Mouse (Mus musculus): ENCODE data around the gene Axl. TPM values are rescaled to one million over a fixed set of nuclear protein-coding genes. Genes with fewer than 3 reads are reported as not detected.

Gene Axl
- polyA plus RNA-seq, 2 experiments from 2014 or later = 16.5 to 26.4 TPM

DNA sequence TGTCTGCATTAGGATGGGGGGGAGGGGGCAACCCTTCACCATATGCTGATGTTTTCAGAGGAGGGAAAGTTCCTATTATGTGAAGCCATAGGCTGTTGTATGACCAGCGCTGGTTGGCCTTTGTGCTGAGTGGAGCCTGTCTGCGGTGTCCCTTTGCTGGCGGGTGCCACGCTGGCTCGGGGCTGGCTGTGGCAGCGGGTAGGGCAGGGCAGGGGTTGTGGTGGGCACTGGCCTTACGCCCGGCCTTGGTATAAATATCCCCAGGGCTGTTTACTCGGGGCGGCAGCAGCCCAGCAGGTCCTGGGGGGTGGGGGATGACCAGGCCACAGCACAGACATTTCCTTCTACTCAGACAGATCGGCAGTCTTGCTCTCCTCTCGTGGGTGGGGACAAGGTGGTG lies 78.5 kb downstream of the Axl start:
- no peak for ATAC-seq

DNA sequence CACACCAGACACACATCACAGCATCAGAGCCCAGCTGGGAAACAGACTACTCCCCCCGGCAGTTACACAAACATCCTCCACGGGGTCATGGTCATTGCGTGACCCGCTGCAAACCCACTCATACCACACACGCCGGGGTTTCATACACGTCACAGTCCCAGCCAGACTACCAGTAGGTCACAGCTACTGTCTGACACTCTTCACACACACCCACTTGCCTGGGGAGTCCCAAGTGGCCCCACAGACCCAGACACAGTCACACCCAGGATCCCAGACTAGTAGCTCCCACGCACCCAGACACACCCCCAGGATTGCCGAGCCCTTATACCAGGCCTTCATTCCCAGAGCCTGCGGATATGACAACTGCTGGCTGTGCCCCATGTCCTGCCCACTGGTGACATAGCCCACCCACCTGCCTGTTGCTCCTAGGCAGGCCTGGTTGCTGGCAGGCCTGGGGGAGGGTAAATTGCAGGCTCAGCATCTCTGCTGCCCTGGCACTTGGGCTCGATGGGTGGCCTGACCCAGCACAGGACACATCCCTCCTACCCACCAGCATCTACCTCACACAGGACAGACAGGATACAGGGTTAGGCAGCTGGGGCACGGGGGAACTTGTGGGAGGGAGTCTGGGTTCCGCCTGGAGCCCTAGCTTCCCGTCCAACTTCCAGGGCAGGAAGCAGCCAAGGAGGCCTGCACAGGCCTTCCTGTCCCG lies 80.8 kb downstream of the Axl start:
- peak; percentile 46 for ATAC-seq

Other genes with a start within 250 kb of the Axl start
- not detected for gene Ceacam2, start 248.8 kb downstream of the Axl start, polyA plus RNA-seq (2017; shearing (Covaris generic))
- gene Erich4, start 172.8 kb downstream of the Axl start, polyA plus RNA-seq (2017; shearing (Covaris generic)) = not detected
- 10 to 100 TPM; 36.4 to 42.7 TPM for gene Dmac2, start 169.3 kb downstream of the Axl start, polyA plus RNA-seq (2017; shearing (Covaris generic))
- under 1 TPM; 0.21 to 0.79 TPM for gene B3gnt8, start 162.1 kb downstream of the Axl start, polyA plus RNA-seq (2017; shearing (Covaris generic))
- gene Bckdha, start 129.7 kb downstream of the Axl start, polyA plus RNA-seq (2017; shearing (Covaris generic)) = 10 to 100 TPM; 15.3 to 15.8 TPM
- gene Exosc5, start 129.5 kb downstream of the Axl start, polyA plus RNA-seq (2017; shearing (Covaris generic)) = 100 to 1,000 TPM in 1 of 2 experiments, 10 to 100 TPM in 1; 94.5 to 110 TPM
- 10 to 100 TPM; 10.4 to 11.6 TPM for gene Tmem91, start 113.5 kb downstream of the Axl start, polyA plus RNA-seq (2017; shearing (Covaris generic))
- gene B9d2, start 107.9 kb downstream of the Axl start, polyA plus RNA-seq (2017; shearing (Covaris generic)) = 10 to 100 TPM; 54.0 to 70.8 TPM
- 1 to 10 TPM; 4.7 to 8.6 TPM for gene Tgfb1, start 101.7 kb downstream of the Axl start, polyA plus RNA-seq (2017; shearing (Covaris generic))
- gene Ccdc97, start 69.6 kb downstream of the Axl start, polyA plus RNA-seq (2017; shearing (Covaris generic)) = 10 to 100 TPM; 31.1 to 46.9 TPM
- 10 to 100 TPM; 47.1 to 58.0 TPM for gene Hnrnpul1, start 33.9 kb downstream of the Axl start, polyA plus RNA-seq (2017; shearing (Covaris generic))
- 1 to 10 TPM; 3.2 to 4.9 TPM for gene Cyp2s1, start 28.2 kb upstream of the Axl start, polyA plus RNA-seq (2017; shearing (Covaris generic))
- gene Cyp2b10, start 108.9 kb upstream of the Axl start, polyA plus RNA-seq (2017; shearing (Covaris generic)) = not detected

Measured in activated CD4-positive, CD25-positive, alpha-beta regulatory T cell, adult 4 months (primary cell).